In the genomic region with DNA sequence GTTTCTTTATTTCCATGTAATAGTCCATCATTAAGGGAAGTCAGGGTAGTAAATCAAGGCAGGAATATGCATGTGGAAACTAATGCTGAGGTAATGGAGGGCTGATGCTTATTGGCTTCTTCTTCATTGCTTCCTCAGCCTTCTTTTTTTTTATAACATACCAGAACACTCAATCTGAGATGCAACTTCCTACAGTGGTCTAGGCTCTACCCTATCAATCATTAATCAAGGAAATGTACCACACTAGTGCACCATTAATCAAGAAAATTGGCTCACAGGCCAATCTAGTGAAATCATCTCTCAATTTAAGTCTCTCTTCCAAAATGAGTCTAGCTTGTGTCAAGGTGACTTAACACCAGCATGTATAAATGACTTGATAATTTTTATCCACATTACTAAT, we compare ENCODE assay signal across 16 mouse cellular contexts.
"Had no signal": no experiment of that assay in that cellular context is flagged by ENCODE, and none has a peak within 500 bp of the region (broad histone marks: within the 10 kb centered on the region; RNA-seq: fewer than 3 reads in every experiment).

No protein-coding gene starts in this region.

- H3K4me2 ChIP-seq: neural tube, embryonic 13.5 days; neural tube, embryonic 15.5 days; stomach, embryonic 15.5 days had no signal

- H3K9me3 ChIP-seq: neural tube, embryonic 13.5 days; neural tube, embryonic 15.5 days; stomach, embryonic 15.5 days had no signal

- DNase-seq: retina, postnatal 1 day; right cerebral cortex, adult 18-20 months; right cerebral cortex, postnatal 14 days; right cerebral cortex, postnatal 25 days; right cerebral cortex, postnatal 4 days; spleen, adult 18-20 months; thymus, adult 18-20 months; thymus, adult 2 months; thymus, postnatal 14 days; thymus, postnatal 25 days; thymus, postnatal 36 days; thymus, postnatal 4 days had no signal

- H3K4me1 ChIP-seq: neural tube, embryonic 13.5 days; neural tube, embryonic 15.5 days; stomach, embryonic 15.5 days had no signal

- H3K27ac ChIP-seq: neural tube, embryonic 13.5 days; neural tube, embryonic 15.5 days; stomach, embryonic 15.5 days; stomach, postnatal 0 days had no signal

- H3K36me3 ChIP-seq: neural tube, embryonic 13.5 days; neural tube, embryonic 15.5 days; stomach, embryonic 15.5 days had no signal

- H3K4me3 ChIP-seq: neural tube, embryonic 13.5 days; neural tube, embryonic 15.5 days; stomach, embryonic 15.5 days had no signal

- H3K9ac ChIP-seq: neural tube, embryonic 13.5 days; neural tube, embryonic 15.5 days; stomach, embryonic 15.5 days had no signal

- H3K27me3 ChIP-seq: neural tube, embryonic 13.5 days; neural tube, embryonic 15.5 days; stomach, embryonic 15.5 days had no signal
